Mouse (Mus musculus) right cerebral cortex, postnatal 36 days (tissue): ENCODE measurements at regions not wholly inside any gene's neighbourhood (a gene's known extent, or its start where the extent isn't known, plus 50 kb on each side); places are given as distances from the start of the nearest gene placed in this dataset.
A peak's percentile ranks its signal among the peaks of the same experiment; 100 is the strongest.

ENCODE experiments used
- DNase-seq, 2 experiments: peaks; one replicate each; pipeline ENCODE4 v3.0.0; 2022; ENCODE audit warnings: low spot score in 2 of 2, mixed read lengths in 1 of 2

DNA sequence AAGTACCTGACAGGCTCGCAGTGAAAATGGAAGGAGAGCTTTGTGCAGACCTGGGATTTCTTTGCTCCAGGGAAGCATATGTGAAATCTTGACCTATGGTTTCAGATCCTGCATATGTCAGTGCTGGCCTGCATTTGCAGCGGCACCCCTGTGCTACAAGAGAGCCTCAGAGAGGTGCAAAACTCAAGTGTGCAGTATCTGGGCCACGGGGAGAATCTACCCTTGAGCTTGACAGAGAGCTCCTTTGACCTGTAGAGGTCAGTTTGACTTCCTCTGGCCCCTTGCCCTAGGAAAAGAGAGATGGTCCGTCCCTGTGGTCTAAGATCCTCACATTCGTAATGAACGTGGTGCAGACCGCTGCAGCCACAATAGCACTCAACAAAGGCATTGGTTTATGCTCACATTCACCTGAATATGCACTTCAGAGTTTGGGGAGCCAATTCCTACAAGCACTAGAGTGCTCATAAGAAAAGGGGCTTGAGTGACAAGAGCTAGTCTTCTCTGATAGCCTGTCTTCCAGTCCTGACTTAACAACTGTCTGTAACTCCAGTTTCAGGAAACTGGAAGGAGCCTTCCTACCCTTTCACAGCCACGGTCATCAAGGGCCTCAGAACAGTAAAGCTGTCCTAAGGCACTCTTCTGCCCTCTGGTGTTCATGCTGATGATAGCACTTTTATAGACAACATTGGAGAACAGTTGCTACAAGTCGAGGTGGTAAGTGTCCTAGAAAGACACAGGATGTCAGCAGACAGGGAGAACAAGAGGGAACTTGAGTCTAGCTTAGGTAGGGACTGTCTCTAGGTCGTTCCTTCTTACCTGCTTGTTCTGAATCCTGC is 200.0 kb upstream of the Apob start:
- peak in 1 of 2 experiments; percentile 56 for DNase-seq

DNA sequence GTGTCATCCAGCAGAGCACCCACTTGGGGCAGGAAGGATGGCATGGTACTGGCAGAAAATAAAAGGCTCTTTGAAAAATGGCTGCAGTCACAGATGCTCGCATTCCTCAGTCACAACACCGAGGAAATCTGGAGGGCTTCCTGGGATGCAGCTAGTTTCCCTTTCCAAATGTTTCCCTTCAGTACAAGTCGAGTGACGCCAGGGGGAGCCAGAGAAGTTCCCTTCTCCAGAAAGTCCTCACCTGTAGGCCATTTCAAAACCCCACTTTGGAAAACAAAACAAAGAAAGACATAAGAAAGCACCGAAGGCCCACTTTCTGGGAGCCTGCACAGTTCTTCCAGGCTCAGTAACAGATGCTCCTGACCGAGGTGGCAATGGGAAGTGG is 199.4 kb upstream of the Apob start:
- DNase-seq: no peak

DNA sequence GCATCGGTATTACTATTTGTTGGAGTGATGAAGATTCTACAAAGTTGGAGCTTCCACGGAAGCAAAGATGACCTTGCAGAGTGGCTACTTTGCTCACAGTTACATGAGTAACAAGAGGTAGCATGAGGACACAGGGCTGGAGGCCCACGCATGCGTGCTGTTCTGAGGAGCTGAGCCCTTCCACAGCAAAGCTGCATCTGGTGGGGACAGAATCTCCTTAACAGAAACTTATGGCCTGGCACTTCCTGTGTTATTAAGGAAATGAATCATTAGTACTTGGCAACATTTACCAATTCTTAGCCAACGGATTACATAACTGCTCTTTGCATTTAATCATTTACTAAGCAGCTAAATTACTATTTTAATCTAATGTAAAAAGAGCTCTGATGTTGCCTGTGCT is 160.8 kb upstream of the Apob start:
- DNase-seq: peak; percentile 34 to 38

DNA sequence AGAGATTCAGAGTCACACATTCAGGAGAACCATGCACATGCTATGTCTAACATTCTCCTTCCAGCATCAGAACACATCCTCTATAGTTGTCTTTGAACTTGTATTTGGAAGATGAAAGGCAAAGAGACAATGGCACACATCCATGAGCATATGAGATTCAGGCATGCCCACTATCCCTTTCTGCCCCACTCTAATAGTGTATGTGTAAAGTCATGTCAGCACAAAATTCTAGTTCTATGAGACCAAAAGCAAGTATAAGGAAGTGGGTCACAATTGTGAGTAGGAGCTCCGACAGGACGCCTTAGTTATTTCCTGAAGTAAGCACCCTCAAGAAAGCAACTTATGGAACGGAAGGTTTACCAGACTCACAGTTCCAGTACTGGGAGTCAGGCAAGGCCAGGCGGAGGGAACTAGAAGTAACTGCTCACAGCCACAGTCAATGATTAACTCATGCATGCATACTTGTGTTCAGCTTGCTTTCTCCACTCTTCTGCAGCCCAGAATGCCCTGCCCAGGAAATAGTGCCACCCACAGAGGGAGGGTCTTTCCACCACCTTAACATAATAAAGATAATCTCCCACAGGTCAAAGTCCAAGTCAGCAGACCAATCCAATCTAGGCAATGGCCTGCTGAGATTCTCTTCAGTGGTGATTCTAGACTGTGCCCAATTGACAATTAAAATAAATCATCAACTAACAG is 157.3 kb upstream of the Apob start:
- no peak for DNase-seq

DNA sequence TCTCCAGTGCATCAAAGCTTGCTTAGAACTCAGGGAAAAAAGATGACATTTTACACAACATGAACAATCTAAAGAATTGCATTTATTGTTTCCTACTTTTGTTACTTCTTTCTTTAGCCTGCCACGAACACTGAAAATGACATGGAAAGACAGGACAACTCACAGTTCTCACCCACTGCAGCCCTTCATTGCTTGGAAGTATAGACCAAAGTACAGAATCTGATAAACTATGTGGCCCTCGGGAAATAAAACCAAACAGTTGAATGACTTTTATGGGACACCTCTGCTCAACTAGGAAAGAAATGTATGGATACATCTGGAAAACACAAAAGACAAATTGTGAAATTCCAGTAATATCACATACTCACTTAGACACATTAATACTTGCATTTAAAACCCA is 156.7 kb upstream of the Apob start:
- no peak for DNase-seq

DNA sequence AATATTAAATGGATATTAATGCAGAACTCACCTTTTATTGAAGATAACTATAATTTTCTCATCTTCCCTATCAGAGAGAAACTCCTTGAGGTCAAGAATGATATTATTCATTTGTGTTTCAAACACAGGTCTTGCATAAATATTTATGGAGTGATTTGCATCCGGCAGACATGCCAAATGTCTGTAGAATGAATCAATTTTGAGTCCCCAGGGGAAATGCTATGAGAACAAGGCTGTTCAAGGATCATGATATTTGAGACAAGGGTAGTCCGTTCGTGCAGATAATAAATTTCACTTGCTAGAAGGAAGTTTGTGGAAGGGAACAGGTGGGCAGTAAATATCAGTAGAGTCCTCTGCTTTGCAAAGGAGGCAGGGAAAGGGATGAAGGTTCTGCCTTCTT is 141.7 kb upstream of the Apob start:
- DNase-seq: no peak

DNA sequence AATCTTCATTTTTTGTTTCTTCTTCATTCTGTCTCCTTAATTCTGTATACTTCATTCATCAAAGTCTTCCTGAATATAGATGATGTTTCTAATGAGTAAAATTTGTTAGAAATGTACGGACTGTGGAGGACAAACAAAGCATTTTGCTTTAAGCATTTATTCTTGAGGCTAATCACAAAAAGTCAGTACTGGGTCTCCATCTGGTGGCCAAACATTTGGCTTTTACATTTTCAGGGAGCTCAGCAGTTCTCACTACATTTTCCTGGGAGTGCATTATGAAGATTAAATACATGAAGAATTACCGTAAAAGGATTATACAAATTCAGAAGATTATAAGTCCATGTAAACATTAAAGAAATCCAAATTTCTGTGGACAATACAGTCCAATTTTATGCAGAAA is 123.6 kb upstream of the Apob start:
- no peak for DNase-seq

DNA sequence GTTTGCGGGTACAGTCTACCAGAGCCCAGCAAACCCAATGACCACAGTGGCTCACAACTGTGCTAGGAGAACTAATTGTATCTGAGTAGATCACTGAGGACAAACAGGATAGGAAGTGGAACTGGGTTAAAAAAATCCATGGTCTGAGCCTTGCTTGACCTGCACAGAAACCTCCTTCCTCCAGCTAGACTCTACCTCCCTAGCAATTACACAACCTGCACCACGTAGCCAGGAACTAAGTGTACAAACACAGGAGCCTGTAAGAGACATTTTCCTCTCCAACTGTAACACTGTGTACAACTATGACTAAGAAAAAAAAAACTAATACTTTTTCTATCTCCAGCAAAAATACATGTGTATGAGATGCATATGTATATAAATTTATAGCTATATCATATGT is 121.8 kb upstream of the Apob start:
- DNase-seq: no peak

DNA sequence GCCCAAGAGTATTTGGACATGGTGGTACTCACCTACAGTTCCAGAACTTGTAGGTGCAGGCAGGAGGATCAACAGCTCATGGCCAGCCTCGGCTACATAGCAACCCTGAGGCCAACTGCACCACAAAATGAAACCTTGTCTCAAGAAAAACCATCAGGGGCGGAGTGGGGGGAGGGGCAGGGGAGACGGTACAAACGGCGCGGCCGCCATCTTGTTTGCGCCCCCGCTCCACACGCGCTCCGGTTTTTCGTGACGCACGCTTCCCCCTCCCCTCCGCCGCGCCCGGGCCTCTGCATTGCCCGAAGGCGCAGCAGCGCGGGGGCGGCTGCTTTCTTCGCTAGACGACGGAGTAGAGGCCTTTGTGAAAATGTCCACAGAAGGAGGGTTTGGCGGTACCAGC is 117.9 kb upstream of the Apob start:
- DNase-seq: no peak

DNA sequence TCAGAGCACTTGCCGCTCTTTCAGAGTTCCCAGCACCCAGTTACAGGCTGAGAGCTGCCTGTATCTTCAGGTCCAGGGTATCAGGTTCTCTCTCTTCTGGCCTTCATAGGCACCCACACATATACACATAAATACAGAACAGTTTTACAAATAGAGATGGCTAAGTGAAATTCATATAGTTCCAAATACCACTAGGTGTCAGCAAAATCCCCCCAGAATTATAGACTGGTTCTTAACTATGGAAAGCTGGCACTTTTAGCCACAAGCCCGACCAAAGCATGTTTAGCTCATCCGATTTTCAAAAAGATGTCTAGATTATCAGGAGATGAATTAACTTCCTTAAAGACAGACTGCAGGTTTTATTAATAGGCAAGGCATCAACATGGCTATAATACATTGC is 107.4 kb upstream of the Apob start:
- DNase-seq: no peak

DNA sequence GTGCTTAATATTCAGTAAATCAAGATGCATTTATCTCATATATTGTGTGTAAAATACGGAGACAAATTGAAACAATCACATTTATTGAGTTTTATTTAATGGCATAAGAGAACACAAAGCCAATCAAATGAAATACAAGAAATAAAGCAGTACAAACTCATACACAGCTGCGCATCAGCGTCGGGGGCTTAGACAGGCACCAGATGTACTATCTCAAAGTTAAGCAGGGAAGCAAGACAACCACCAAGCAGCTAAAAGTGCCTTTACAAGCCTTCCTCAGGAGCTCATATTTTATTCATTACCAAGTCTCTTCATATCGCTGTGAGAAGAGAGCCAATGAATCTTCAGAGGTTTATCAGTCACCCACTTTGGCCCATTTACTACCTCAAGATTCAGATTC is 107.0 kb upstream of the Apob start:
- DNase-seq: no peak

DNA sequence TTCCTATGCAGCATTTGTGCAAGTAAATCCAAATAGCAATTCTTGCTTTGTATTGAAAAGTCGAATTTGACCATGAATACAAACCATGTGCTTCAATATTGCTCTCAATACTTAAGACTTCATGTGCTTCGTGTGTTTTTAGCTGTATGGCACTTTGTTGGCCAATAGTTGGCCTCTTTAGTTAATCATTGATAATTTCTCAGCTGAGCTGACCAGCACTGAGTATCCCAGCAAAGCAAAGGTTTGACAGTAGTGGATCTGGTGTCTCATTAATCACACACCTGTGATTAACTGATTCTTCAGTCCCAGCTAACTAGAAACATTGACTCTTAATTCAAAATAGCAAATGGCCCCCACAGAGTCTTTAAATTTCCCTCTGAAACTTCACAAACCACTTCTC is 102.0 kb upstream of the Apob start:
- no peak for DNase-seq

DNA sequence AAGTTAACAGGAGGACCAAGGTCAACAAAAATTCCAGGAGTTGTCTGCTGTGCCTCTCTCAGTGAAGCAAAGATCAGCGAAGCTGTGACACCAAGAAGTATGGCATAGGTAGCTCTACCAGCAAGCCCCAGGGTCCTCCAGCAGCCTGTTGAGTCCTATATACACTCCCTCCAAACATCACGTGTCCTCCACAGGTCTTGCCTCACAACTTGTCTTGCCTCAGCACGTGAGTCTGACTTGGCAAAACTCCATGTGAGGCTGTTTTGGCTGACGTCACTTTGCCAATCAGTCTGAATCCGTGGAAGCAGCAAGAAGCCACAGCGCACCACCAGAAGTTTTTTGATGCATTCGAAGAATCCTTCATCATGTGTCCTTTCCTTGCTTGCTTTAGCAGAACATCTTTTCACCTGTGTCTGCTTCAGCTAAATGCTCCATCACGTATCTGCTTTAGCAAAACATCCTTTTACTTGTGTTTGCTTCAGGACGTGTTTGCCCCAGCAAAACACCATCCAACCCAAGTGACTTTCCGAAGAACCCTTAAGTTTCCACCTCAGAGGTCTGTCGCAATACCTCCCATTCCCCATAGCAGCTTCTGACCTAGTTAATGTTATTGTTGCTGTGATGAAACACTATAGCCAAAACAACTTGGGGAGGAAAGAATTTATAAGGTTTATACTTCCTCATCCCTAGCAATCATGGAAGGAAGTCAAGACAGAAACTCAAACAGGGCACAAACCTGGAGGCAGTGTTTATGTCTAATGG is 101.0 kb upstream of the Apob start:
- DNase-seq: no peak

DNA sequence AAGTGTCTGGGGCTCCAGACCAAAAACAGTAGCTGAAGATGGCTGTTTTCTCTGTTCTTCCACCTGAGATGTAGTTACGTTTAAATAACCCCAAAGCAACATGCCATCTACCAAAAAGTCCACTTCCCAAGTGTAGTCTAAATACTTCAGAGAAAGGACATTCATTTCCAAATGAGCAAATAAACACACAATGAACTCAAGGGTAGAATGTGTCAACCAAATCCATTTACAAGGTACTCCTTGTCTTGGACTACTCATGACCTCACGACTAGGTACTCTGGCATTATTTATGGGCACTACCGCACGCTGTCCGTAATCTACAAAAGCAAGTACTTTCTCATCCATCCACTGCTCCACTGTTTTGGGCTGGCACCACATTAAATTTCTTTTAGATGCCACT is 98.7 kb upstream of the Apob start:
- DNase-seq: no peak

DNA sequence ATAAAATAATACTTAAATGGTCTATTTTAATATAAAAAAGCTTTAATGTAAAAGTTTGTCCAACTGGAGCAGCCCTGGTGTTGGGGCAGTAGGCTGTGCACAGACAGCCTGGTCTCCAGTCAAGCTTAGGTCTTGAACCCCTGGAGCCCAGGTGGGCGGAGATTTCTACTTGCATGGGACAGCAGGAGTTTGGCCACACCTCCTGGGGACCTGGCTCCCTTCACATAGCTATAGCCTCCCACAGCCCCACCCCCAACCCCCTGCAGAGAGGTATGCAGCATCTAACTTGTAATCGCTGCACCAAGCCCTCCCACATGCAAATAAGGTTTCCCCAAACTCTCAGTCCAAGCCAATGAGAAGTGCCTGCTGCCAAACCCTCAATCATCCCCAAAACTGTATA is 81.3 kb upstream of the Apob start:
- DNase-seq: no peak

DNA sequence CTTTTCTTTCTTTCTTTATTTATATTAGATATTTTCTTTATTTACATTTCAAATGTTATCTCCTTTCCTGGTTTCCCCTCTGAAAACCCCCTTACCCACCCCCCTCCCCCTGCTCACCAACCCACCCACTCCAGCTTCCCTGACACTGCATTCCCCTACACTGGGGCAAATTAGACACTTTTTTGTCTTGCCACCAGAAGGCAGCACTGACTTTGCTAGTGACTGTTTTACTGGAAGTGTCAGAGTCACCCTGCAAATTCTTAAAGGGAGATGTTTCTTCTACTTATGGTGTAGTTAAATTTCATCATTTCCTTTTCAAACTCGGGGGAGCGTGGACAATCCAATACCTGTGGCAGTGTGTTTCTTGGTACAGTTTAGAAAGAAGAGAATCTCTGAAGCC is 72.1 kb upstream of the Apob start:
- DNase-seq: no peak

DNA sequence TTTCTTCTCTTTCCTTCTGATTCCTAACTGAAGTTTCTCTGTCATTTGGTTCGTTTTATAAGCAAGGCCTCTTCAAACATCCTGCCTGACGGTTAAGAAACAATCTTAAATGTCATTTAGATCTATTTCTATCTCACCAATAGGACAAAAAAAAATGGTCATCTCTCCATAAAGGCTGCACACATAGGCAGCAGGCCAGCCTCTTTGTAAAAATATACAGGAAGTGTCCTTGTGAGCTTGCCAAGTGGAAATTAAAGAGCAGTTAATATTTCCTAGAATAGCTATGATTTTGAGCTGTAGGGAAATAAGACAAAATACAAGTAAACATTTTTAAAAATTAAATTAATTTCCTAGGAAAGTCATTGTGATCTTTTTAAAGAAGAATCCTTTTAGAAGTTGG is 70.6 kb upstream of the Apob start:
- no peak for DNase-seq

DNA sequence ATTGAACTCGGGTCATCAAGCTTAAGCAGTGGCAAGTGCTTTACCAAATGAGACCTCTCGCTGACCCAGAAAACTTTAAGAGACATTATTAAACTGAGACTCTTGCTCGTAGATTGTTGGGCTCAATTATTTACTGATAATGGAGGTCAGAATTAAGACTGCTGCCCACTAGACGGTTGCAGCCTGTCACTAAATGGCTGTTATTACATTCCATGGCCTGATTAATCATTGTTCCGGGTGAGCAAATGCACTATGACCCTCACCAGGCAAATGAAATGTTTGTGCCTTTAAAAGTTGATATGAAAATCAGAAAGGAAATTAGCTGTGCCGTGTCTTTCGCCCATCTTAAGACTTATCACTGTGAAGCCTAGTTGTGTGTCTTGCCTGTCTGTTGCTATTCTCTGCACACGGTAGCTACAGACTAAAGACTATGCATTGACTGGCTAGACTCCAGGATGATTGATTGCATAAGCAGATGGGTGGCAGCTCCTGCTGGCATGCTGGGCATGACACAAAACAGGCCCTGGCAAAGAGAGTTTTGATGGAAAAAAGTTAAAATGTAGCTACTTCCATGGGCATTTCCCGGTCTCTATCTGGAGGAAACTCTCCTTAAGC is 67.6 kb upstream of the Apob start:
- no peak for DNase-seq

DNA sequence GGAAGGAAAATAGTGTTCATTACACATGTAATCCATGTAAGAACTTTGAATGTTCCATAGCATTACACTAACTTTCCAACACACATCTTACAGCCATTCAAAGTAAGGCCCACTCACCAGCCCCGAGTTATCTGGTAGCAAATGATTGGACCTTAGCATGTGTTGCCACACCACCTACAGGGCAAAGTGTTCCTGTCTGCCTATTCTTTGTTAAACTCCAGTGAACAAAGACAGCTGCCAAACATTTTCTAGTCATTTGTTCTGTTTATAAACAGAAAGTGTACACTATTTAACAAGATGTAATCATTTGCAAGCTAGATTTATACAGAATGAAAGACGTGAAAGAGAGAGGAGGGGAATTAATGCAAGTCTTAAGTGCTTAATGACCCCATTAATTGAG is 66.9 kb upstream of the Apob start:
- no peak for DNase-seq

DNA sequence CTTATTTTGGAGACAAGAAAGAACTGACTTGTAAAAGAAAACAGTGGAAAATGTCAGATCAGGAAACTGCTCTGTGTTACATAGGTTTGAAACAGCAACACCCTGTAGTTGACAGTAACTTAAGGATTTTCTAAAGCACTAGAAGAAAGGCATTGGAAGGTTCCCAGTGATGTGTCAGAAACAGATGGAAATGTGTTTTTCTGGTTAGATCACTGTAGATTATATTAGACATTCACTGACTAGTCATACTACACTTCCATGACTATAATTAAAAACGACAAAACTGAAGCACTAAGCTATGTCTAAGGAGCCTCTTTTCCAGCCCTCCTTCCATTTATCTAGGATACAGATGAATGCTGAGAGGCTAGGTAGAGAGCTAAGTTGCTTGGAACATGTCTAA is 59.1 kb upstream of the Apob start:
- no peak for DNase-seq

DNA sequence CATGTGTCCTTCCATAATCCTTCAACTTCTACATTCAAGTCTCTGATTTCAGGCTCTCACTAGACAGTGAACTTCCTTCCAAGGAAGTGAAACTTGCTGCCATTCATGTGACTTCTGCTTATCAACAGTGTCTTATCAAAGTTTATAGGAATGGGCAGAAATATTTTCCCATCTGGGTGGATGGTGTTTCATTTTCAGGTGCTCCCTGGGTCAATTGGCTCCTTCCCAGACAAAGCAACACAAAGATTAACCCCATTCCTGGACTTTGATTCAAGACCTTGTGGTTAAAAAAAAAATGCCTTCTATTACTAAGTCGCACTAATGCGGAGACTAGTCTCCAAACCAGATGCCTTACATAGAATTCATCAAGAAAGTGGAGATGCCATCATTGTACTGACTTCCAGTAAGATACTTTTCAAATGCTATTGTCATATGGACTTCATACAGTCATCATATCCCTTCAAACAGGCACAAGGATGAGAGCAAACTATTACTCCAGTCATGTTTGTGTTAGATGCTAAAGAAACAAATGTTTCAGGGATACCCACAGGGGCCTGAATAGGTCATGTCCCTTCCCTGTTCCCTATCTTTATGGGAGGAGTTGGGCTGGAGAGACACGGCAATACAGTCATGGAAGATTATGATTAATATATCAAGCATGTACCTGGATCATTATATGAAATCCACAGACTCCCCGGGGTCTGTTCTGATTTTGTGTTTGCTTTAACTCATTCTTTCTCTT is 58.3 kb upstream of the Apob start:
- no peak for DNase-seq
